Mouse (Mus musculus) kidney, adult 2 months (tissue): ENCODE results near the gene Ints2.

Experiments used
- CTCF ChIP-seq: fragments of 200-500 bp; conservative IDR thresholded peaks from 2 replicates; pipeline ENCODE4 v1.5.1; 2011; ENCODE audit warnings: low read depth, mild to moderate bottlenecking, control low read depth, low read length, moderate library complexity, mixed read lengths; ENCODE audit not compliant: insufficient read depth, insufficient read length
- POLR2A ChIP-seq: fragments of 200-500 bp; IDR thresholded peaks from one replicate; pipeline ENCODE4 v1.6.1; 2011; ENCODE audit warnings: low read depth, low read length, control low read depth

GRCm38 (mm10) chr11:86201037-86201786, 56.2 kb downstream of the Ints2 start, which contains the start of gene Brip1:
- TF ChIP-seq POLR2A (no peak), CTCF (no peak)
